Mouse (Mus musculus): Measurements from ENCODE around the gene Topbp1.
A peak's percentile ranks its signal among the peaks of the same experiment; 100 is the strongest.

Topbp1 gene

GRCm38 (mm10) chr9:103348791-103349190 is 43.8 kb downstream of the Topbp1 start:
- no peak for DNase-seq (ENCODE audit: inconsistent age in 2 of 2, low spot score in 1 of 2)

- peak in 1 of 2 experiments; percentile 90 for DNase-seq (ENCODE audit: inconsistent age in 2 of 2, low spot score in 1 of 2)
These were observed 48.7 kb downstream of the Topbp1 start for GRCm38 (mm10) chr9:103353500-103354260.

GRCm38 (mm10) chr9:103357893-103358292 is 52.9 kb downstream of the Topbp1 start:
- peak in 1 of 2 experiments; percentile 49 for DNase-seq (ENCODE audit: inconsistent age in 2 of 2, low spot score in 1 of 2)

- peak in 1 of 2 experiments; percentile 23 for DNase-seq (ENCODE audit: inconsistent age in 2 of 2, low spot score in 1 of 2)
These were observed 53.5 kb downstream of the Topbp1 start for GRCm38 (mm10) chr9:103358545-103358944.

- peak in 1 of 2 experiments; percentile 63 for DNase-seq (ENCODE audit: inconsistent age in 2 of 2, low spot score in 1 of 2)
These were observed 55.6 kb downstream of the Topbp1 start for GRCm38 (mm10) chr9:103360642-103361041.

GRCm38 (mm10) chr9:103363088-103363487 is 58.1 kb downstream of the Topbp1 start:
- DNase-seq (ENCODE audit: inconsistent age in 2 of 2, low spot score in 1 of 2), result peak in 1 of 2 experiments; percentile 53

- DNase-seq (ENCODE audit: inconsistent age in 2 of 2, low spot score in 1 of 2), result peak; percentile 35 to 76
These were observed 58.9 kb downstream of the Topbp1 start for GRCm38 (mm10) chr9:103363730-103364417.

- peak; percentile 83 to 91 for DNase-seq (ENCODE audit: inconsistent age in 2 of 2, low spot score in 1 of 2)
These were observed 59.7 kb downstream of the Topbp1 start for GRCm38 (mm10) chr9:103364601-103365289.

GRCm38 (mm10) chr9:103365290-103366247 is 60.6 kb downstream of the Topbp1 start, which contains the start of gene Cdv3:
Cdv3 (minus strand) TSS chr9:103365840.
- DNase-seq (ENCODE audit: inconsistent age in 2 of 2, low spot score in 1 of 2), result peak; percentile 100

GRCm38 (mm10) chr9:103366356-103366755 is 61.3 kb downstream of the Topbp1 start:
- DNase-seq (ENCODE audit: inconsistent age in 2 of 2, low spot score in 1 of 2), result no peak

GRCm38 (mm10) chr9:103369951-103370350 is 64.9 kb downstream of the Topbp1 start:
- DNase-seq (ENCODE audit: inconsistent age in 2 of 2, low spot score in 1 of 2), result no peak

GRCm38 (mm10) chr9:103372271-103373010 is 67.4 kb downstream of the Topbp1 start:
- DNase-seq (ENCODE audit: inconsistent age in 2 of 2, low spot score in 1 of 2), result peak; percentile 16 to 47

GRCm38 (mm10) chr9:103376346-103377320 is 71.6 kb downstream of the Topbp1 start:
- no peak for DNase-seq (ENCODE audit: inconsistent age in 2 of 2, low spot score in 1 of 2)

GRCm38 (mm10) chr9:103378686-103379085 is 73.7 kb downstream of the Topbp1 start:
- DNase-seq (ENCODE audit: inconsistent age in 2 of 2, low spot score in 1 of 2), result no peak

GRCm38 (mm10) chr9:103379199-103379598 is 74.2 kb downstream of the Topbp1 start:
- no peak for DNase-seq (ENCODE audit: inconsistent age in 2 of 2, low spot score in 1 of 2)

- DNase-seq (ENCODE audit: inconsistent age in 2 of 2, low spot score in 1 of 2), result no peak
These were observed 75.6 kb downstream of the Topbp1 start for GRCm38 (mm10) chr9:103380566-103380965.

GRCm38 (mm10) chr9:103382989-103383388 is 78.0 kb downstream of the Topbp1 start:
- no peak for DNase-seq (ENCODE audit: inconsistent age in 2 of 2, low spot score in 1 of 2)

GRCm38 (mm10) chr9:103383576-103383975 is 78.6 kb downstream of the Topbp1 start:
- no peak for DNase-seq (ENCODE audit: inconsistent age in 2 of 2, low spot score in 1 of 2)

Data from adrenal gland, adult (tissue).